Mouse (Mus musculus) G1E (cell line): ENCODE results near the gene Mrpl2.

ENCODE experiments used
- CTCF ChIP-seq: IDR thresholded peaks from 2 replicates; pipeline ENCODE4 v1.5.1; 2012; ENCODE audit warnings: low read depth, low read length, inconsistent platforms, mixed read lengths
- GATA1 ChIP-seq: IDR thresholded peaks from 2 replicates; pipeline ENCODE4 v1.6.1; 2012; ENCODE audit warnings: borderline replicate concordance, low read length, inconsistent platforms, mixed read lengths
- TAL1 ChIP-seq: conservative IDR thresholded peaks from 2 replicates; pipeline ENCODE4 v1.6.1; 2012; ENCODE audit warnings: low read depth, low read length, inconsistent platforms, mixed read lengths

DNA sequence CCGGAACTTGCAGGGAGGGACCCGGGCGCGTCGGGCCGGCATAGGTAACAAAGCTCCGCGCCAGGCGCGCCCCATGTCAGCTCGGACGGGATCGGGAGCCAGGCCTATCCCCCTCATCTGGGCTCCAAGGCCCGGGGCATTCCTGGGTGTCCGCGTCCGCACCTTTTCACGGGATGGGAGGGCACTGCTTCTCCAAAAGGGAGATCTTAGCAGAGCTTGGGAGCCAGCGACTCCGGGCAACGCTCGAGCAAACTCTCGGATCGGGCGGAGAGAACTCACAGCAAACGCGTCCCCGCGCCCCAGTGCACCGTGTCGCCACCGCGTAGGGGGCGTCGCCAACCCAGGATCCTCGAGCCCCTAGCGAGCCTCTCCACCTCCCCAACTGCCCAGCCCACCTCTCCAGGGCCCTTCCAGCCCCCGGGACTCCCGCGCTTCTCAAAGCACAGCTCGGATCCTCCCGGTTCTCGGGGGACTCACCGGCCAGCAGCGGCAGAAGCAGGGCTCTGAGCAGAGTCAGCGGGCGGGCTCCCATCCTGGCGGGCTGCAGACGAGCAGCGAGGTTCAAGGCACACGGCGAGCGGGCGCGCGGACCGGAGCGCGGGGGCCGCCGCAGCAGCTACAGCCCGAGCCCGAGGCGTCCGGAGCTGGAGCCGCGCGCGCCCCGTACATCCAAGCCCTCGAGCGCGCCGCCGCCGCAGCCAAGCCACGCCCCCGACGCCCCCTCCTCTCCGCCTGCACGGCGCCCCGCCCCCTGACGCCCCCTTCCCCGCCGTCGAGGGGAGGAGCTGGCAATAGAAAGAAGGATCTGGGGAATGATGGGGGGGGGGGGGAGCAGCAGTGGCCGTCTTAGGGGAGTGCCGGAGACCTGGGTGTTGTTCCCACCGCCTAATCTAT lies 17.0 kb upstream of the Mrpl2 start, which contains the start of gene Ptk7:
- no peak for TF ChIP-seq CTCF
- TF ChIP-seq GATA1 = no peak
- TF ChIP-seq TAL1 = no peak
